Mouse (Mus musculus): Measurements from ENCODE around the gene Slc39a9. TPM values are rescaled to one million over a fixed set of nuclear protein-coding genes. Genes with fewer than 3 reads are reported as not detected.

Slc39a9 gene
- polyA plus RNA-seq, 1 experiment, result 15.7 TPM

DNA sequence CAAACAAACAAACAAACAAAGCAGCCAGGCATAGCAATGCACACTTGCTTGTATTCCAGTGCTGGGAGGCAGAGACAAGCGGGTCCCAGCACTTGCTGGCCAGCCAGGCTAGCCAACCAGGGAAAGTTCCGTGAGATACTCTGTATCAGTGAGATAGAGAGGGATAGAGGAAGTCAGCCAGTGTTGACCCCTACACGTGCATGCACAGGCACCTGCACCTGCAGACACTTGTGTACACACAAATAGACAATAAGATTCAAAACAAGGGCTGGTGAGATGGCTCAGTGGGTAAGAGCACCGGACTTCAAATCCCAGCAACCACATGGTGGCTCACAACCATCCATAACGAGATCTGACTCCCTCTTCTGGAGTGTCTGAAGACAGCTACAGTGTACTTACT lies 23.2 kb upstream of the Slc39a9 start:
- TF ChIP-seq GATA1 (IDR thresholded peaks at IDR 0.05; ENCODE audit: low read length), result no peak

DNA sequence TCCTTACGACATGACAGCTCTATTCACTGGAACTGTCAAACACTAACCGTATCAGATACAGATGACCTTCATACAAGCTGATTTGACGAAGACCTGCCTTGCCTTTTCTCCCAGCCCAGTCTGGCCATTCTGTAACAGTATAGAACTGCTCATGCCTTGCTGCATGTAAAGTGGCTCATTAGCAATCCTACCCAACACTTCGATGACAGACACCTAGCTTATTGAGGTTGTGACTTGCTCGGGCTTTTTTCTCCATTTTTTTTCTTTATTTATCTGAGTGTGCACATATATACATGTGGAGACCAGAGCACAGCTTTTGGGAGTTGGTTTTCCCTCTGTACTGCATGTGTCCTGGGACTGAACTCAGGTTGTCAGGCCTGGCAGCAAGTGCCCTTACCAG lies 11.9 kb upstream of the Slc39a9 start:
- TF ChIP-seq GATA1 (IDR thresholded peaks at IDR 0.05; ENCODE audit: low read length), result no peak

DNA sequence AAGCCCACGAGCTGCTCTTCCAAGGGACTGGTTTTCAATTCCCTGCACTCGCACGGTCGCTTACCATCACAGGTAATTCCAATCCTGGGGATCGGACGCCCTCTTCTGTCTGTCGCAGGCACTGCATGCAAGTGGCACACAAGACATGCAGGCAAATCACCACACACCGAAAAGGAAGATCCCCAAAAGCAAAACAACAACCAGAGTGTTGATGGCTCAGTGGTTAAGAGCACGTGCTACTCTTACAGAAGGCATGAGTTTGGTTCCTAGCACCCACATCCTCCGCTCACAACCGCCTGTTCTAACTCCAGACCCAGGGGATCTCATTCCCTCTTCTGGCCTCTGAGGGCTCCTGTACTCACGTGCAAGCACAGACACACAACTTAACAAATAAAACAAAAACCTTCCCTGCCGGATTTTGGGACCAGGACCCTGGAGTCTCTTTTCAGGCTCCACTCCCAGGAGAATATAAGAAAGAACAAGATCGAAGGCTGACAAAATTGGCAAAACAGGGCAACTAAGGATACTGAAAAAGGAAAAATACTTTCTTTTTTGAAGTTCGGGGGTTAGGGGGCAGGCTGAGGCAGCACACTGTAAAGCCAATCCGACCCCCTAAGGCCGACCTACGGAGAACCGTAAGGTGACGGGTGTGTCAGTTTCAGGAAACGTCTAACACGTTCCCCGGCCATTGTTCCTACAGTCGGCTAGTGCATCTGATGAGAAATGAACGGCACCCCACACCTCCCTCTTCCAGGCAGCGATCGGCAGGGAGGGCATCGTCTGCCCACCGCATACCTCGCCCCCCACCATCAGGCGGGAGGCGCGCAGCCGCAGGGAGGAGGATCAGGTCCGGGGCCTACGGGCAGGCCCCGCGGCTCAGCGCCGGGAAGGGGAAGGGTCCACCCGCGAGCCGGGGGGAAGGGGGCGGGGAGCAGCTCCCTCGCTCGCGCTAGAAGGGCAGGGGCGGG lies 674 bp upstream of the Slc39a9 start:
- TF ChIP-seq GATA1 (IDR thresholded peaks at IDR 0.05; ENCODE audit: low read length), result no peak

DNA sequence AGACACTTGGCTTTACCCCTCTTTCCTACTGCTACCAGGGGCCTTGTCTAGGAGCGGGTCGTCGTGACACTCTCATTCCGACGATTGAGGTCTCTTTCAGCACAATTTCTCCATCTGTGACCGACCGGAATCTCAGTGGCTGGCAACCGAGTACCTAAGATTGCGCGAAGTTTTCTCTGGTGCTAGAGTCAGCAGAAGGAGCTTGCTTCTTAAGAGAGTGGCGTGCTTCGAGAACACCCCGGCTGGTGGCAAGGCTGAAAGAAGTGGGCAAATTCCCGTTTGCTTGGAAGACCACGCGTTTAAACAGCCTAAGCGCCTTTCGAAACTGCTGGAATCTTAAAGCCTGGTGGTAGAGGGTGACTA lies 804 bp downstream of the Slc39a9 start:
- no peak for TF ChIP-seq GATA1 (IDR thresholded peaks at IDR 0.05; ENCODE audit: low read length)

DNA sequence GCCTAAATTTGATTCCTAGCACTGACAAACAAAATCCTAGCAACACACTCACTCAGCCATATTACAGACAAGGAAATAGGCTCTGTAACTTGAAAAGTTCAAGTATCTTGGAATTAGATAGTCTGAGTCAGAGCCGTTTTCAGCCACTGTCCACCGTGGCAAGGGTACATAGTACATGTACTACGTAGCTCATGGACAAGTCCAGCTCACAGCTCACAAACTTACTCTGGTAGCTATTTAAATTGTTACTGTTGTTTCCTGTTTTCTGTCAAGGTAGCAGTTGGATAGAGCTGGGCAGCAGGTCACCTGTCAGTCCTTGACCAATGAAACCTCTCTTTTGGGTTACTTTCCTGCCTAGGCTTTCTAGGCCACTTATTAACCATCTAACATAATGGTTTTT lies 2.7 kb downstream of the Slc39a9 start:
- TF ChIP-seq GATA1 (IDR thresholded peaks at IDR 0.05; ENCODE audit: low read length), result no peak

DNA sequence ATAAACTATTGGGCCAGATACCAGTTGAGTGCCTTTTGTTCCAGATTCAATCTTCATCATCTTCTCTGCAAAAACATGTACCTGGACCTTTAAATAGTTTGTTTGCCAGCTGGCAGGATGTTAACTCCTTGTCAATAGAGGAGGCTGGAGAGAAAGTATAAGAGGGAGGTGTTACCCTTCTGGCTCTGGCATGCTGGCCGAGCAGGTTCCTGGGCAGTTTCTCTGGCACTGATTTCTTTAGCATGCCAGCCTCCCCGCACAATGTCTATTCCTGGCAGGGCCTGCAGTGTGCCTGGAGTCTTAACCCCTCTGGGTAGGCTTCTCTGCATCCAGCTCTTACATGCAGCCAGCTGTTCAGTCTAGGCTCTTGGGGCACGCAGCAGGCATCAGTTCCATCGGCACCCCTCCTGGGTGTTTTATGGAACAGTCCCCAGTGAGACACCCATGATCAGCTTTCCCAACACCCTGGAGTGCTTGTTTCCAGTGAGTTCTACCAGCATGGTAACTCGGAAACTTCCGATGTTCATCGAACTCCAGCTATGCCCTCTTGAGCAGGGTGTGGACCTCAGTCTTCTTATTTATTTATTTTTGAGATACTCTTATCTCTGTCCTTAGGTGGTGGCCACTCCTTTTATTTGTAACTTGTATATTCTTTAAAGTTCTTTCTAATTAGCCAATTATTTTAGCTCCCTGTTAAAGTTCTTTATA lies 10.4 kb downstream of the Slc39a9 start:
- no peak for TF ChIP-seq GATA1 (IDR thresholded peaks at IDR 0.05; ENCODE audit: low read length)

DNA sequence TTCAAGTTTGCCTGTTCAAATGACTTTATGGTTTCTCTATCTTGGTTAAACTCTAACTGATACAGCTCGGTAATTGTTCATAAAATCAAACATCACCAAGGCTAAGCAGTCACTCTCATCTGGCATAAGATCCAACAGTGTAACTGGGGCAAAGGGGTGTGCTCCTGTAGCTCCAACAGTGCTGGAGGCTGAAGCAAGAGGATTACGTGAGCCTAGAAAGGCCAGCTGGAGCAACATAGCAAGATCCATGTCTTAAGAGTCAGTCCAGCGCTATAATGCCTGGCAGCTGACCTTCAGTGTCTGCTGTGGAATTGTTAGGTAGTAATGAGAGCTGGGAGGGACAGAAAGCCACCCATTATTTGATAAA lies 11.0 kb downstream of the Slc39a9 start:
- no peak for TF ChIP-seq GATA1 (IDR thresholded peaks at IDR 0.05; ENCODE audit: low read length)

DNA sequence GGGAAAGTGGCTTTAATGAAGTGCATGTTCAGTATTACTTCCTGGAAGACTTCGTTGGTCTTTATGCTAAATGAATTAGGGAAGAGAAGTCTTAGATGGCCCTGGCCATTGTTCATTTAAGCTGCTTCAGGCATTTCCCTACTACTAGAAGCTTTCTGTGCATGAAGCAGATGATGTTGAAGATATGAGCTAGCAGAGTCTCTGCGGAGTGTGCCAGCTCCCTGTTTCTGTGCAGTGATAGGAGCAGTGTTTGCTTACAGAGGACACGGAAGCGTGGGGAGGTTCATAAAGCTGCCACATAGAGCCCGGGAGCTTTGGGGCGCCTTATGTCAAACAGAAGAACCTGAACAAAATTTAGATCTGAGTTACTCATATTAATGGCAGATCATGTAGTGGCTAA lies 15.0 kb downstream of the Slc39a9 start:
- TF ChIP-seq GATA1 (IDR thresholded peaks at IDR 0.05; ENCODE audit: low read length), result no peak

DNA sequence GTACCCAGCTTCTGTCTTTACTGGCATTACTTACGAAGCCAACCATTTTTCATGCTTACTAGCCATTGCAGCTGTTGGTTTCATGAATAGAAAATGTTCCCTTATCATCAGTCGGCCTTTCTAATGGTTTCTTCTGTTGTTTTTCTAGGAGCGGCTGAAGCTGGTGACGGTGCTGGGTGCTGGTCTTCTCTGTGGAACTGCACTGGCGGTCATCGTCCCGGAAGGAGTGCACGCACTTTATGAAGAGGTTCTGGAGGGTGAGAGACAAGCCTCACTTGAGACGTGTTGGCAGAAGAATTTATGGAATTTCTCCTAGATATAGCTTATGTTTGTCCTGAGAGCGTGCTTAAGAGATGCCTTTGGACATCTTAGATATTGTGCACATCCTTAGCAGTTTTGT lies 18.6 kb downstream of the Slc39a9 start:
- TF ChIP-seq GATA1 (IDR thresholded peaks at IDR 0.05; ENCODE audit: low read length), result no peak

DNA sequence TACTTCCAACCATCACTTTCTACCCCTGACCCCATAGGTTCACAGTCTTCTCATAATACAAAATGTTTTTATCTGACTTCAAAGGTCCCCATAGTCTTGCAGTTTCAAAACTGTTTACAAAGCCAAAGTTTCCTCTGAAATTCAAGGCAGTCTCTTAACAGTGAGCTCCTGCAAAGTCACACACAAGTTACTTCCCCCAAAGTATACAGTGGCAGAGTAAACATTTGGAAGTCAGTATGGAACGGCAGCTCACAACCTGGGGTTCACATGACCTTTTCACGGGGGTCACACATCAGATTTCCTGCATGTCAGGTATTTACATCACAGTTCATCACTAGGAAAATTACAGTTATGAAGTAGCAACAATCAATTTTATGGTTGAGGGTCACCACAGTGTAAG lies 20.3 kb downstream of the Slc39a9 start:
- TF ChIP-seq GATA1 (IDR thresholded peaks at IDR 0.05; ENCODE audit: low read length), result no peak

DNA sequence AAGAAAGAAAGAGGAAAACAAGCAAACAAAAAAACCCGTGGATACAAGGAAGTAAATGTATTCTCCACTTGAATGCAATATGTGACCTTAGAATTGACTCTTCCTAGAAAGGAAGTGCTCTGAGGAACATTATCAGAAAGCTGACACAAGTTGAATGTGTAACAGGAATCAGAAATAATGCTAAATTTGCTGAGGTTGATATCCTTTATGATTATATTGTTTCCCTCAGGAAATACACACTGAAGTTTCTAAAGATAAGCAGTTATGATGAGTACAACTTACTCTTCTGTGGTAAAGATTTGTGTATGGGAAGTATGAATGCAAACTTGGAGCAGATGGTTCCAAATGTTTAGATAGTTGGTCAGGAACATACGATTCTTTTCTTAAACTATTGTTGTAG lies 24.7 kb downstream of the Slc39a9 start:
- peak; percentile 62 for TF ChIP-seq GATA1 (IDR thresholded peaks at IDR 0.05; ENCODE audit: low read length)

DNA sequence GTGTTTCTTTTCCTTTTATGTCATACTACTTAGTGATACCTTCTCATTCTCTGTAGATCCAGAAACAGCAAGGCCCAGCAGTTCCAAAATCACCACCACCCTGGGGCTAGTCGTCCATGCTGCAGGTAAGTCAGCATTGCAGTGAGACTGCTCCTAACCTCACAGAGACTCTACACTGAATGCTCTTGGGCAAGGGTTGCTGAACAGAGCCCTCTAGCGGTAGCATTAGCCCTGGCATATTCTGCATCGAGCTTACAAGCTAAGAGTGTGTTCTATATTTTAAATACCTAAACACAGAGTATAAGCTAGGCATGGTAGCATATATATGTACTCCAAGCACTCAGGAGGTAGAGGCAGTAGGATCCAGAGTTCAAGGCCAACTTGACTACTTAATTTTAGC lies 29.5 kb downstream of the Slc39a9 start:
- no peak for TF ChIP-seq GATA1 (IDR thresholded peaks at IDR 0.05; ENCODE audit: low read length)

DNA sequence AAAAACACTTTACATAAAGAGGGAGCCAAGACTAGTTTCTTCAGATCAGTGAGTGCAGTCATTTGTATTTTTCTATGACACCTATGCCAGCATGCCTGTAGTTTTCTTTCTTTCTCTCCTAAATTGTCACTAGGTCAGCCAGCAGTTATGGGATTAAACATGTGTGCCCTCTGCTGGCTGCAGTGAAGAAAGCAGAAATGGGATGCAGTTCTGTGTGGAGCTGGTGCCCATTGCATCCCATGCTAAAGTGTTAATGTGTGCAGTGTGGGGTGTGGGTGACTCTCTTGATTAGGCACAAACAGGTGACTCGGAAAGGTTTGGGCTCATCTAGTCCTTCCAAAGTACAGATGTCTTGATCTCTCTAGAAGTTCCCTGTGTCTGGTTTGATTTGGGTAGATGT lies 37.7 kb downstream of the Slc39a9 start:
- no peak for TF ChIP-seq GATA1 (IDR thresholded peaks at IDR 0.05; ENCODE audit: low read length)

DNA sequence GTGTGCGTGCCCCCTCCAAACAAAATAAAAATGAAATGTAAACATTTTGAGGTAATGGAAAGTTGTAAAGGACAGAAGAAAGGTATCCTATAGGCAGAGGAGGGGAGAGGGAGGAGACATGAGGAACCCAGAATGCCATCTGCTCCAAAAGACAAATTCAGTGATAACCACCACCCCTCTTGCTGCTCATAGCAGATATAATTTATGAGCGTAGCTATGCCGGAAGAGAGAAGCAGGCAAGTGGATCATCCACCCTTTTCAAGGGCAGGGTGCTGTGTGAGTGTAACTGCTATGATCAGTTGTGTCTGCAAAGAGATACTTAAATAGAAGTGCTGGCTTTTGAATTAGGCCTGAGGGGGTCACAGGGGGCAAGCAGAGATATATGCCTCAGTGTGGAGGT lies 39.9 kb downstream of the Slc39a9 start:
- no peak for TF ChIP-seq GATA1 (IDR thresholded peaks at IDR 0.05; ENCODE audit: low read length)

DNA sequence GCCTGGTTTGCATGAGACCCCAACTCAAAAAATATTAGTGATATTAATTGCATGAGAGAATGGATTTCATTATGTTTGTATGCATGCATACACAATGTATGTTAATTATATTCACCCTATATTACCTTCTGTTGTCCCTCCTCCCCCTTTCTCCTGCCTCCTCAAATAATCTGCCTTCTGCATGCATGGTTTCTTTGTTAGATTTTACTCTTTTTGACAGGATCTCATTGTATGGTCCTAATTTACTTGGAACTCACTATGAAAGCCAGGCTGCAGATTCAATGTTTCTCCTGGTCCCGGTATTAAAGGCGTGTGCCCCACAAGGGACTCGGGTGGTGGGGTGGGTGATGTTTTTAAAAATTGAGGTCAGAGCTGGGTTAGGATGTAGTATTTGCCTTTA lies 40.6 kb downstream of the Slc39a9 start:
- no peak for TF ChIP-seq GATA1 (IDR thresholded peaks at IDR 0.05; ENCODE audit: low read length)

DNA sequence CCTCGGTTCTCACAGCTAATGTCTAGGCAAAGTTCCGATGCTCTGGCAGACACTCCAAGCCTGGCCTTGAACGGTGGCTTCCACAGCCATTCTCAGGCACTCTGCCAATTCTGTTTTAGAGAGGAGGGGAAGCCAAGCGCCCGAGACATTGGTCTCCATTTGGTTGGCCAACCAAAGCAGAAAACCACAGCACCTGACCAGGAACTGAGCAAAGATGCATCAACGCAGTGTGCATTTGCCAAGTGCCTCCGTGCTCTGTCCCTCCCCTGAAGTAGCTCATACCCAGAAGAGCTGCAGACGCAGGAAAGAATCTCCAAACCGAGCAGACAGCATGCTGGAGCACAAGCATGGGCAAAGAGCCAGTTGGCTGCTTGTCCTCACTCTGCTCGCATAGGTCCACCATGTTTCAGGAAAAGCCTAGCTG lies 44.1 kb downstream of the Slc39a9 start:
- no peak for TF ChIP-seq GATA1 (IDR thresholded peaks at IDR 0.05; ENCODE audit: low read length)

DNA sequence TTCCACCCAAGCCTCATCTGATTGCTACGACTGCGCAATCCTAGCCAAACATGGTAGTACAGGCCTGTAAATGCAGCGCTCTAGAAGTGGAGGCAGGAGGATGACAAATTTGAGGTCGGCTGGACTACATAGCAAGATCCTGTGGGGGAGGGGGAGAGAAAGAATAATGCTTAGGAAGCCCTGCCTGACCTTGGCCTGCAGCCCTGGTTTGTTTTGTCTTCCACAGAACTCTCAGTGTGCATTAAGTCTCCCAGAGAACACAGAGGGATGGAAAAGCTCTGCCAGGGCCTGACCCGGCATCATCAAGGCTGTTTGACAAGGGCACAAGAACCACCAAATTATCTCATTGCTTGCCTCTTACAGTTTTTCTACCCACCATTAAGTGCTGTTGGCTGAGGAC lies 46.0 kb downstream of the Slc39a9 start:
- TF ChIP-seq GATA1 (IDR thresholded peaks at IDR 0.05; ENCODE audit: low read length), result no peak
